Mouse (Mus musculus) heart, postnatal 0 days (tissue): ENCODE data around the gene Faim. TPM values are rescaled to one million over a fixed set of nuclear protein-coding genes. Genes with fewer than 3 reads are reported as not detected.

Source experiments
- ATAC-seq: fragments of 200-750 bp; cut with Nextera tagmentation; 2 replicates; pipeline ENCODE4 v1.8.0; 2017; ENCODE audit warnings: low read depth, moderate number of reproducible peaks, moderate library complexity; ENCODE audit not compliant: insufficient read depth
- DNase-seq: peaks from one replicate; pipeline ENCODE4 v3.0.0-alpha.2; 2016; ENCODE audit warnings: low spot score
- H3K27ac ChIP-seq: fragments of 300-500 bp; sonication (generic); 2 replicates; pipeline ENCODE4 v1.5.1; 2014; ENCODE audit warnings: low read depth, mild to moderate bottlenecking
- H3K27me3 ChIP-seq: fragments of 300-500 bp; sonication (generic); 2 replicates; pipeline ENCODE4 v1.6.1; 2014; ENCODE audit warnings: low read length, mixed read lengths; ENCODE audit not compliant: control insufficient read depth, insufficient read depth
- H3K36me3 ChIP-seq: fragments of 300-500 bp; sonication (generic); replicated peaks from 2 replicates; pipeline ENCODE4 v1.6.1; 2014; ENCODE audit warnings: low read length, mixed read lengths; ENCODE audit not compliant: control insufficient read depth, insufficient read depth
- H3K4me1 ChIP-seq: fragments of 300-500 bp; sonication (generic); 2 replicates; pipeline ENCODE4 v1.6.1; 2014; ENCODE audit warnings: antibody characterized with exemption; ENCODE audit not compliant: control insufficient read depth, insufficient read depth
- H3K4me2 ChIP-seq: fragments of 300-500 bp; sonication (generic); 2 replicates; pipeline ENCODE4 v1.6.1; 2014; ENCODE audit warnings: low read depth, mild to moderate bottlenecking, low read length, moderate library complexity
- H3K4me3 ChIP-seq: fragments of 300-500 bp; sonication (generic); 2 replicates; pipeline ENCODE4 v1.5.1; 2014; ENCODE audit warnings: low read depth, low read length
- H3K9ac ChIP-seq: fragments of 300-500 bp; sonication (generic); replicated peaks from 2 replicates; pipeline ENCODE4 v1.6.1; 2014; ENCODE audit warnings: low read depth, low read length, mixed read lengths
- H3K9me3 ChIP-seq: fragments of 300-500 bp; sonication (generic); replicated peaks from 2 replicates; pipeline ENCODE4 v1.6.1; 2016; ENCODE audit warnings: low read length; ENCODE audit not compliant: control insufficient read depth
- CTCF ChIP-seq: IDR thresholded peaks from 2 replicates; pipeline ENCODE4 v1.5.1; 2016; ENCODE audit warnings: antibody characterized with exemption, control low read depth, low read depth
- EP300 ChIP-seq: IDR thresholded peaks from 2 replicates; pipeline ENCODE4 v1.6.1; 2016; ENCODE audit warnings: antibody characterized with exemption, low read depth
- WGBS: fragments of 180-500 bp; shearing (Covaris S2); extraction: QIAGEN DNeasy Blood & Tissue Kit; methylation state at CpG from one replicate; pipeline ENCODE4 v1.1.7; 2014; 5-methylcytosine and 5-hydroxymethylcytosine counted together
- polyA plus RNA-seq: library from polyadenylated mRNA; unstranded; fragments of >200 nt; fragmentation: Nextera tagmentation; extraction: Ambion mirVana; gene quantifications from 2 replicates; pipeline ENCODE4 v1.2.1, GENCODE M21; 2015
- total RNA-seq: library from RNA; depleted of rRNA; stranded (reverse); fragments of >200 nt; gene quantifications from 2 replicates; pipeline ENCODE4 v1.2.3, GENCODE M21; 2014; ENCODE audit warnings: low replicate concordance

Faim gene
- total and polyA plus RNA-seq, 2 experiments from 2014 or later = 6.3 to 24.3 TPM

- TF ChIP-seq CTCF = no peak
- TF ChIP-seq EP300 = no peak
- ATAC-seq = no peak
- peaks cover 23% of the 10 kb centered on the region for H3K4me1 ChIP-seq
- H3K27me3 ChIP-seq = peaks cover 100% of the 10 kb centered on the region
- H3K9ac ChIP-seq = no peak overlapping the region
- no peak for DNase-seq
- H3K36me3 ChIP-seq = no peaks in the 10 kb centered on the region
- no peak overlapping the region for H3K27ac ChIP-seq
- no peak overlapping the region for H3K4me3 ChIP-seq
- H3K9me3 ChIP-seq = no peaks in the 10 kb centered on the region
- 9% methylated on average over 6 of the region's 6 CpGs for WGBS
- no peak overlapping the region for H3K4me2 ChIP-seq
Observed at GRCm38 (mm10) chr9:98958628-98959027, 27.5 kb upstream of the Faim start.

- Histone ChIP-seq H3K36me3 (no peaks in the 10 kb centered on the region), H3K27me3 (peaks cover 99% of the 10 kb centered on the region), H3K27ac (no peak overlapping the region), H3K9me3 (no peaks in the 10 kb centered on the region), H3K4me2 (no peak overlapping the region), H3K4me1 (peaks cover 18% of the 10 kb centered on the region), H3K4me3 (no peak overlapping the region), H3K9ac (no peak overlapping the region)
- ATAC-seq (no peak), DNase-seq (no peak)
- WGBS = 32% methylated on average over 3 of the region's 3 CpGs
- TF ChIP-seq EP300 (no peak), CTCF (no peak)
Observed at GRCm38 (mm10) chr9:98959851-98960250, 26.3 kb upstream of the Faim start.

GRCm38 (mm10) chr9:98960348-98960747, 25.8 kb upstream of the Faim start:
- 18% methylated on average over 5 of the region's 5 CpGs for WGBS
- H3K36me3 ChIP-seq = no peaks in the 10 kb centered on the region
- peaks cover 99% of the 10 kb centered on the region for H3K27me3 ChIP-seq
- no peak overlapping the region for H3K4me3 ChIP-seq
- H3K9ac ChIP-seq = no peak overlapping the region
- TF ChIP-seq EP300 (no peak), CTCF (peak; percentile 24; the same call in 1 of the 2 replicates)
- ATAC-seq (no peak), DNase-seq (no peak)
- no peaks in the 10 kb centered on the region for H3K9me3 ChIP-seq
- no peak overlapping the region for H3K27ac ChIP-seq
- no peak overlapping the region for H3K4me2 ChIP-seq
- peaks cover 13% of the 10 kb centered on the region for H3K4me1 ChIP-seq

GRCm38 (mm10) chr9:98961591-98962477, 24.3 kb upstream of the Faim start:
- H3K36me3 ChIP-seq = no peaks in the 10 kb centered on the region
- no peaks in the 10 kb centered on the region for H3K9me3 ChIP-seq
- DNase-seq = no peak
- H3K9ac ChIP-seq = no peak overlapping the region
- no peak overlapping the region for H3K4me2 ChIP-seq
- WGBS = 14% methylated on average over 22 of the region's 22 CpGs
- H3K27ac ChIP-seq = no peak overlapping the region
- ATAC-seq = no peak
- 0 out of 2 replicates have a peak, but pooled peaks cover under 1% of the 10 kb centered on the region for H3K4me1 ChIP-seq
- TF ChIP-seq CTCF (no peak), EP300 (no peak)
- no peak overlapping the region for H3K4me3 ChIP-seq
- H3K27me3 ChIP-seq = peaks cover 95% of the 10 kb centered on the region

- H3K4me2 ChIP-seq = no peak overlapping the region
- ATAC-seq (no peak), DNase-seq (no peak)
- H3K9me3 ChIP-seq = no peaks in the 10 kb centered on the region
- H3K4me3 ChIP-seq = no peak overlapping the region
- peaks cover 95% of the 10 kb centered on the region for H3K27me3 ChIP-seq
- no peak for TF ChIP-seq EP300
- TF ChIP-seq CTCF = no peak
- H3K4me1 ChIP-seq = no peaks in the 10 kb centered on the region
- H3K36me3 ChIP-seq = no peaks in the 10 kb centered on the region
- WGBS = 3% methylated on average over 20 of the region's 20 CpGs
- no peak overlapping the region for H3K9ac ChIP-seq
- H3K27ac ChIP-seq = no peak overlapping the region
Observed at GRCm38 (mm10) chr9:98962478-98963142, 23.6 kb upstream of the Faim start.
